Mouse (Mus musculus) neutrophil, adult 83 days (primary cell): ENCODE measurements around the gene Ghitm. TPM values are rescaled to one million over a fixed set of nuclear protein-coding genes. Genes with fewer than 3 reads are reported as not detected.

Experiments
- total RNA-seq, 2 experiments: library from RNA; stranded (reverse); gene quantifications; one replicate each; pipeline ENCODE4 v1.2.4; 2023

The Ghitm gene
- total RNA-seq = 10 to 100 TPM; 88.6 to 90.3 TPM

GRCm38 (mm10) chr14:37135127-37135593 lies at the start of gene Ghitm:
Gene Ghitm (minus strand): TSS chr14:37135272.

GRCm38 (mm10) chr14:37113922-37114321 lies 21.1 kb downstream of the Ghitm start, which contains the start of gene 2610528A11Rik:
Gene 2610528A11Rik (minus strand): TSS chr14:37114022.

DNA sequence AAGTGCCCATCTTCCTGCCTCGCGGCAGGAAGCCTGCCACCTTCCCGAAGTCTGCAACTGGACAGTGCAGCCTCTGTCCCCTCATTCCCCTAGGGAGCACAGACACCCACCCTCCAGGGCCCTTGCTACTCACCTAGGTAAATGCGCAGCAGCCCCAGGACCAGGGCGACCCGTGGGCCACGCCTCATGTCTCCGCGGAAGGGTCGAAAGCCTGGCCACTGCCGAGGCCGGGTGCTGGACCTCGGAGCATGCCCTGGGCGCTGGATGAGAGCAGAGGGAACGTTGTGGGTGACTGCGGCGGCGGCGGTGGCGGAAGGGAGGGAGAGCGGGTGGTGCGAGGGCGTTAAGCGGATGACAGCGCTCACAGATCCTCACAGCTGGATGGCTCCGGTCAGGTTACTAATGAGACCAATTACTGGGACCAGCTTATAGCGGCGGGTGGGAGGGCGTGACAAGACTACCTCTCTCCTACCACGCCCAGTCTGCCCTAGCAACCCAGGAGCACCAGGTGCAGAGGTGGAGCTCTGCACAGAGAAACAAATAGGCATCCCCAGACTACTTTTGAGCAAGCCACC lies 37.0 kb downstream of the Ghitm start, which contains the start of gene Cdhr1:
Gene Cdhr1, minus strand, starts transcription at position 392 of the 575 bp plus-strand sequence.

Other genes starting within 250 kb of the Ghitm start
- 10 to 100 TPM in 1 of 2 experiments, 1 to 10 TPM in 1; 8.9 to 11.4 TPM for gene Ccser2, start 166.5 kb downstream of the Ghitm start, total RNA-seq
- gene Rgr, start 86.3 kb downstream of the Ghitm start, total RNA-seq = not detected
- not detected for gene Lrit1, start 80.4 kb downstream of the Ghitm start, total RNA-seq
- not detected for gene Lrit2, start 67.3 kb downstream of the Ghitm start, total RNA-seq
- not detected for gene Cdhr1, start 36.9 kb downstream of the Ghitm start, total RNA-seq
- gene 2610528A11Rik, start 21.2 kb downstream of the Ghitm start, total RNA-seq = not detected